Mouse (Mus musculus): ENCODE measurements around the gene Slc16a10. TPM values are rescaled to one million over a fixed set of nuclear protein-coding genes. Genes with fewer than 3 reads are reported as not detected.
"Not testable (repeated sequence)": the region's sequence is repeated elsewhere in the genome, so short reads cannot be mapped to it uniquely, and the experiment has no call there.

The Slc16a10 gene
- polyA plus RNA-seq, 1 experiment from 2014 or later, result 31.2 TPM

GRCm38 (mm10) chr10:40028091-40028490, 114.0 kb downstream of the Slc16a10 start:
- DNase-seq (ENCODE audit: low spot score), result no peak

GRCm38 (mm10) chr10:40026546-40026945, 115.5 kb downstream of the Slc16a10 start:
- DNase-seq (ENCODE audit: low spot score), result no peak

- DNase-seq (ENCODE audit: low spot score), result no peak
These were observed 116.5 kb downstream of the Slc16a10 start for GRCm38 (mm10) chr10:40025560-40025959.

- DNase-seq (ENCODE audit: low spot score), result peak; percentile 88
These were observed 117.3 kb downstream of the Slc16a10 start, which contains the start of gene Mfsd4b1 for GRCm38 (mm10) chr10:40024554-40025428. Mfsd4b1 (minus strand) TSS chr10:40025268.

GRCm38 (mm10) chr10:40020401-40020800, 121.7 kb downstream of the Slc16a10 start:
- no peak for DNase-seq (ENCODE audit: low spot score)

DNA sequence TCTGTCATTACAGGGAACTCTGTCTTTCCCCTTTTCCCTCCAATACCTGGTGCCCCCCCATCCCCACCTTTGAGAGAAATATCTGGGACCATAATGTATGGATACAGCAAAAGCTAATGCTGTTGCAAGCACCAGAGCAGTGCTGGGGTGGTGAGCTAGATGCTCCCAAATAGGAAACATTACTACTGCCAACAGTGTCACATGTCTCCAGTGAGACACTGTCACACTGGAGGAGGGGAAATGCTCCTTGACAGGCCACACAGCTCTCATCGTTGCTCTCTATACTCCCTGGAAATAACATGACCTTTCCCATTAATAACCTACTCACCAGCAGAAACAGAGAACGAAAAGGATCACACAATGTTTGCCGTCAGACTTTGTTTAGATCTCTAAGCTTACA, 122.6 kb downstream of the Slc16a10 start:
- DNase-seq (ENCODE audit: low spot score), result no peak

- DNase-seq (ENCODE audit: low spot score), result no peak
These were observed 123.7 kb downstream of the Slc16a10 start for GRCm38 (mm10) chr10:40018261-40018860.

DNA sequence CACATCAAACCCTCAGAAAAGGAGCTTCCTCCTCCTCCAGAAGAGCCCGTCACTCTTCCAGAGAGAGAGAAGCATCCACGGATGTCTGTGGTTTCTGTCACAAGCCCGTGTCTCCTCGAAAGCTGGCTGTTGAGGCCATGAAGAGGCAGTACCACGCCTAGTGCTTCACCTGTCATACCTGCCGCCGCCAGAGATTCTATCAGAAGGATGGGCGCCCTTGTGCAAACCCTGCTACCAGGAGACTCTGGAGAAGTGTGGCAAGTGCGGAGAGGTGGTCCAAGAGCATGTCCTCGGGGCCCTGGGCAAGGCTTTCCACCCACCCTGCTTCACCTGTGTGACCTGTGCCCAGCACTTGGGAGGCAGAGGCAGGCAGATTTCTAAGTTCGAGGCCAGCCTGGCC, 132.5 kb downstream of the Slc16a10 start:
- no peak for DNase-seq (ENCODE audit: low spot score)

GRCm38 (mm10) chr10:40008847-40009246, 133.2 kb downstream of the Slc16a10 start:
- DNase-seq (ENCODE audit: low spot score), result not testable (repeated sequence)

- DNase-seq (ENCODE audit: low spot score), result no peak
These were observed 134.1 kb downstream of the Slc16a10 start for GRCm38 (mm10) chr10:40007953-40008352.

- no peak for DNase-seq (ENCODE audit: low spot score)
These were observed 135.1 kb downstream of the Slc16a10 start for GRCm38 (mm10) chr10:40006963-40007362.

GRCm38 (mm10) chr10:40000746-40001145, 141.3 kb downstream of the Slc16a10 start:
- DNase-seq (ENCODE audit: low spot score), result no peak

DNA sequence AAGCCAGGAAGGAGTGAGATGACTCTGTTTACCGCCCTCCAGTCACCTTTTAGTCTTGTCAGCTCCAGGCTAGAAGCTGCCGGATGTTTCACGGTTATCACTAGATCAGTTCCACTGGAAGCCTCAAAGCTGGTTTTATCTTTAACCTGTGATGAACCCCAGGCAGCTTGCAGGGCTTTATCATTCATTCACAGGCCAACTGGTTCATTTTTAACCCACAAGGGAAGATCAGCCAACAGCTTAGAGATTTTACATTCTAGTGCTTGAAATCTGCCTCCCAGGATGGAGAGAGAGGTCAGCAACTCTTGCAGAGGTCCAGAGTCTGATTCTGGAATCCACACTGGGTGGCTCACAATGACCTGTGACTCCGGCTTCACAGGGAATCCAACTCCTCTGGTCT, 150.9 kb downstream of the Slc16a10 start:
- DNase-seq (ENCODE audit: low spot score), result peak; percentile 74

DNA sequence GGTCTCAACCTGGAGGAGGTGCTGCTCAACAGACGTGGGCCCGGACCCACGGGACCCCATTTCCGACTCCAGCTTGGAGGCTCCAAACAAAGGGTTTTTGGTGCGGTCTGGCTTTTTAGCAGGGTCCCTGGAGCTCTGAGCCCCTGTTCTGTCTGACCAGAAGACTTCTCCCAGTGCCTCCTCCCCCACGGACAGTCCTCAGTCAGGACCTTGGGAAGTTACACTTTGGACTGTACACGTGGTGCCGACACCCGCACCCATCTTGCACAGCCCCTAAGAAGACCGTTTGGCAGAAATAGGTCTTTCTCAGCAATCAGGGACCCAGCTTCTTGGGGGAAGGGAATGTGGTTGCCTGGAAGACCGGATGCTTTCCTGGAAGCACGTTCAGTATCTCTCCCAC, 155.6 kb downstream of the Slc16a10 start, which contains the start of gene Mfsd4b5:
Mfsd4b5 (minus strand) TSS at position 181 of the 400 bp plus-strand sequence.
- DNase-seq (ENCODE audit: low spot score), result no peak

Other genes starting within 250 kb of the Slc16a10 start
- gene Mfsd4b4, start 243.0 kb downstream of the Slc16a10 start, polyA plus RNA-seq (2015; fragmentation: Nextera tagmentation; extraction: Ambion mirVana), result 5.3 and 5.9 TPM in 2 replicates
- 0.14 and 0.16 TPM in 2 replicates for gene Mfsd4b2, start 215.3 kb downstream of the Slc16a10 start, polyA plus RNA-seq (2015; fragmentation: Nextera tagmentation; extraction: Ambion mirVana)
- 1.5 and 2.3 TPM in 2 replicates for gene Mfsd4b3, start 182.1 kb downstream of the Slc16a10 start, polyA plus RNA-seq (2015; fragmentation: Nextera tagmentation; extraction: Ambion mirVana)
- gene Mfsd4b5, start 155.6 kb downstream of the Slc16a10 start, polyA plus RNA-seq (2015; fragmentation: Nextera tagmentation; extraction: Ambion mirVana), result 0.19 and 0.22 TPM in 2 replicates
- 0.39 and 0.42 TPM in 2 replicates for gene Mfsd4b1, start 117.0 kb downstream of the Slc16a10 start, polyA plus RNA-seq (2015; fragmentation: Nextera tagmentation; extraction: Ambion mirVana)
- 94.7 and 98.0 TPM in 2 replicates for gene Rpf2, start 104.8 kb upstream of the Slc16a10 start, polyA plus RNA-seq (2015; fragmentation: Nextera tagmentation; extraction: Ambion mirVana)
- 69.9 and 74.1 TPM in 2 replicates for gene Gtf3c6, start 115.8 kb upstream of the Slc16a10 start, polyA plus RNA-seq (2015; fragmentation: Nextera tagmentation; extraction: Ambion mirVana)
- 40.1 and 40.3 TPM in 2 replicates for gene Amd1, start 159.9 kb upstream of the Slc16a10 start, polyA plus RNA-seq (2015; fragmentation: Nextera tagmentation; extraction: Ambion mirVana)
- gene Cdk19, start 197.3 kb upstream of the Slc16a10 start, polyA plus RNA-seq (2015; fragmentation: Nextera tagmentation; extraction: Ambion mirVana), result 15.8 and 19.7 TPM in 2 replicates

Data from thymus, postnatal 0 days (tissue).